Mouse (Mus musculus) embryo, embryonic 11 days (tissue): ENCODE results near the gene Emilin1.
A peak's percentile ranks its signal among the peaks of the same experiment; 100 is the strongest.
"Not testable (repeated sequence)": the region's sequence is repeated elsewhere in the genome, so short reads cannot be mapped to it uniquely, and the experiment has no call there.

Experiments
- DNase-seq: peaks from one replicate; pipeline ENCODE4 v3.0.0-alpha.2; 2015

The Emilin1 gene

GRCm38 (mm10) chr5:30913060-30913841, at the start of gene Emilin1:
Gene Emilin1, plus strand, starts transcription at chr5:30913402.
- peak; percentile 93 for DNase-seq

GRCm38 (mm10) chr5:30863852-30864251, 49.4 kb upstream of the Emilin1 start:
- no peak for DNase-seq

- no peak for DNase-seq
Observed at GRCm38 (mm10) chr5:30864322-30864721, 48.9 kb upstream of the Emilin1 start.

- no peak for DNase-seq
Observed at GRCm38 (mm10) chr5:30866871-30867270, 46.3 kb upstream of the Emilin1 start.

GRCm38 (mm10) chr5:30867712-30868111, 45.5 kb upstream of the Emilin1 start, which contains the start of gene Tmem214:
Gene Tmem214, plus strand, starts transcription at chr5:30868012.
- DNase-seq: no peak

GRCm38 (mm10) chr5:30868981-30869380, 44.2 kb upstream of the Emilin1 start:
- peak; percentile 52 for DNase-seq

GRCm38 (mm10) chr5:30869405-30870130, 43.6 kb upstream of the Emilin1 start:
- DNase-seq: peak; percentile 94

GRCm38 (mm10) chr5:30870131-30870406, 43.1 kb upstream of the Emilin1 start:
- no peak for DNase-seq

- DNase-seq: no peak
Observed at GRCm38 (mm10) chr5:30872574-30872973, 40.6 kb upstream of the Emilin1 start.

- DNase-seq: no peak
Observed at GRCm38 (mm10) chr5:30874365-30874764, 38.8 kb upstream of the Emilin1 start.

- DNase-seq: no peak
Observed at GRCm38 (mm10) chr5:30878616-30879015, 34.6 kb upstream of the Emilin1 start.

GRCm38 (mm10) chr5:30879347-30879943, 33.8 kb upstream of the Emilin1 start:
- DNase-seq: no peak

- DNase-seq: not testable (repeated sequence)
Observed at GRCm38 (mm10) chr5:30881839-30882238, 31.4 kb upstream of the Emilin1 start.

GRCm38 (mm10) chr5:30886209-30886608, 27.0 kb upstream of the Emilin1 start:
- no peak for DNase-seq

- DNase-seq: no peak
Observed at GRCm38 (mm10) chr5:30886731-30887130, 26.5 kb upstream of the Emilin1 start.

GRCm38 (mm10) chr5:30887331-30887761, 25.9 kb upstream of the Emilin1 start:
- DNase-seq: peak; percentile 87

GRCm38 (mm10) chr5:30887858-30888336, 25.3 kb upstream of the Emilin1 start:
- DNase-seq: peak; percentile 95

GRCm38 (mm10) chr5:30888337-30889087, 24.7 kb upstream of the Emilin1 start, which contains the start of gene Agbl5:
Gene Agbl5, plus strand, starts transcription at chr5:30888694.
- DNase-seq: peak; percentile 96

- peak; percentile 84 for DNase-seq
Observed at GRCm38 (mm10) chr5:30889088-30889754, 24.0 kb upstream of the Emilin1 start.

GRCm38 (mm10) chr5:30890375-30890774, 22.8 kb upstream of the Emilin1 start:
- DNase-seq: no peak

- DNase-seq: no peak
Observed at GRCm38 (mm10) chr5:30901860-30902259, 11.3 kb upstream of the Emilin1 start.

GRCm38 (mm10) chr5:30907413-30908059, 5.7 kb upstream of the Emilin1 start, which contains the start of gene Ost4:
Gene Ost4, minus strand, starts transcription at chr5:30907788.
- peak; percentile 98 for DNase-seq
